Mouse (Mus musculus) liver, embryonic 14.5 days (tissue): ENCODE data around the gene Stx11.

ENCODE experiments used
- CTCF ChIP-seq: IDR thresholded peaks from 2 replicates; pipeline ENCODE4 v1.5.1; 2016; ENCODE audit warnings: antibody characterized with exemption, low read depth, control low read depth
- EP300 ChIP-seq: IDR thresholded peaks from 2 replicates; pipeline ENCODE4 v1.6.1; 2016; ENCODE audit warnings: antibody characterized with exemption, low read depth

- TF ChIP-seq CTCF (no peak), EP300 (no peak)
Measured at GRCm38 (mm10) chr10:12955831-12956230, 8.3 kb downstream of the Stx11 start.
